Mouse (Mus musculus) lung, adult 2 months (tissue): ENCODE measurements around the gene Muc13.

Experiments
- CTCF ChIP-seq: fragments of 200-500 bp; IDR thresholded peaks from 2 replicates; pipeline ENCODE4 v1.5.1; 2011; ENCODE audit warnings: mild to moderate bottlenecking, low read length, control low read depth; ENCODE audit not compliant: insufficient read depth
- POLR2A ChIP-seq: fragments of 200-500 bp; IDR thresholded peaks from 2 replicates; pipeline ENCODE4 v1.6.1; 2011; ENCODE audit warnings: low read depth, mild to moderate bottlenecking, control low read depth, low read length, borderline replicate concordance; ENCODE audit errors: extremely low read depth

DNA sequence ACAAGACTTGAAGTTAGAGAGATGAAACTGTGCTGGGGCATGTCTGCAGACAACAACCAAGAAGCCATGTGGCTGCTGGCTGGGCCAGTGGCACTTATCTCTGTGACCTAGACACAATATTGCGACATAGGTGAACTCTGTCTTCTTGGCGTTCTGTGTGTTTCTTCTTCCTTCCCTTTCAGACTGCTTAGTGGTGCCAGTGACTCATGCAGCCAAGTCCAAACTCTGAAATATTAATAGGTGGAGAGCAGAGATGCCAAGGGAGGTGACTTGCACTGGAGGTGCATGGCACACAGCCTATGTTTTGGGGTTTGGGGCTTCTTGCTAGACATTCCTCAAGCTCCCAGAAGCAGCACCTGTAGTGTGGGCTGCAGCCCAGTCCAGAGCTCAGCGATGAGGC lies 42.8 kb downstream of the Muc13 start:
- TF ChIP-seq POLR2A, result no peak
- TF ChIP-seq CTCF, result no peak
